ENCODE assay signal across 8 mouse cellular contexts in genomic region chr4:136260491-136261180, GRCm38 (mm10). TPM values are rescaled to one million over a fixed set of nuclear protein-coding genes. Genes with fewer than 3 reads are reported as not detected.
A peak's percentile ranks its signal among the peaks of the same experiment; 100 is the strongest.
DNase-seq lines count a peak whose midpoint lies in the region; ATAC-seq lines count a peak whose summit lies in the region.

No protein-coding gene starts in this region.

- H3K27ac ChIP-seq in embryonic facial prominence, embryonic 10.5 days (replicated peaks): no peak overlapping the region
- peak overlapping the region; percentile 69 for H3K27ac ChIP-seq in heart, embryonic 10.5 days
- H3K27ac ChIP-seq in lung, embryonic 15.5 days: peak overlapping the region; percentile 54

- H3K4me2 ChIP-seq in lung, embryonic 15.5 days: no peak overlapping the region

- H3K4me3 ChIP-seq in embryonic facial prominence, embryonic 10.5 days: no peak overlapping the region
- no peak overlapping the region for H3K4me3 ChIP-seq in heart, embryonic 10.5 days
- no peak overlapping the region for H3K4me3 ChIP-seq in lung, embryonic 15.5 days

- 41% methylated on average over 10 of the region's 10 CpGs for WGBS in embryonic facial prominence, embryonic 10.5 days
- 40% methylated on average over 10 of the region's 10 CpGs for WGBS in heart, embryonic 10.5 days
- WGBS in lung, embryonic 15.5 days: 28% methylated on average over 10 of the region's 10 CpGs

- no peak overlapping the region for H3K9ac ChIP-seq in lung, embryonic 15.5 days

- ATAC-seq in lung, embryonic 15.5 days (ENCODE audit: borderline replicate concordance, extremely low read depth, low FRiP score, low TSS enrichment): peak; percentile 86

- H3K27me3 ChIP-seq in embryonic facial prominence, embryonic 10.5 days (replicated peaks; ENCODE audit: low read depth, poor library complexity, severe bottlenecking): peaks cover 17% of the 10 kb centered on the region
- peaks cover 14% of the 10 kb centered on the region; the same call in 1 of the 2 replicates for H3K27me3 ChIP-seq in heart, embryonic 10.5 days (ENCODE audit: insufficient read depth, poor library complexity, severe bottlenecking)
- no peaks in the 10 kb centered on the region for H3K27me3 ChIP-seq in lung, embryonic 15.5 days

- DNase-seq in CD4-positive helper T cell, adult 2 months (ENCODE audit: low read depth, low spot score): peak; percentile 82
- DNase-seq in adrenal gland, postnatal 14 days: peak; percentile 91
- DNase-seq in embryonic facial prominence, embryonic 10.5 days (ENCODE audit: low spot score): peak; percentile 85
- DNase-seq in heart, embryonic 10.5 days (ENCODE audit: low spot score): peak; percentile 88
- peak; percentile 90 to 92 for DNase-seq in kidney, postnatal 25 days
- DNase-seq in ovary, postnatal 14 days (ENCODE audit: low spot score): peak; percentile 81
- DNase-seq in thymus, postnatal 10 days (ENCODE audit: low spot score in 2 of 2): peak; percentile 44 to 86

- H3K36me3 ChIP-seq in embryonic facial prominence, embryonic 10.5 days (replicated peaks): no peaks in the 10 kb centered on the region
- H3K36me3 ChIP-seq in heart, embryonic 10.5 days: peaks cover 11% of the 10 kb centered on the region; the same call in 1 of the 2 replicates
- H3K36me3 ChIP-seq in lung, embryonic 15.5 days: no peaks in the 10 kb centered on the region

- peaks cover 8% of the 10 kb centered on the region; the same call in 1 of the 2 replicates for H3K4me1 ChIP-seq in embryonic facial prominence, embryonic 10.5 days
- H3K4me1 ChIP-seq in heart, embryonic 10.5 days: peaks cover 36% of the 10 kb centered on the region
- peaks cover 24% of the 10 kb centered on the region for H3K4me1 ChIP-seq in lung, embryonic 15.5 days

- H3K9me3 ChIP-seq in embryonic facial prominence, embryonic 10.5 days: no peaks in the 10 kb centered on the region
- H3K9me3 ChIP-seq in heart, embryonic 10.5 days: no peaks in the 10 kb centered on the region
- no peaks in the 10 kb centered on the region for H3K9me3 ChIP-seq in lung, embryonic 15.5 days

RNA-seq across cellular contexts. Expression of gene Tcea3, which starts 13.1 kb away (rescaled TPM):
- 3.3 and 6.3 TPM in 2 replicates for total RNA-seq in adrenal gland, postnatal 14 days (2021)
- 0.83 and 0.97 TPM in 2 replicates for polyA plus RNA-seq in embryonic facial prominence, embryonic 10.5 days (2016; fragmentation: Nextera tagmentation; extraction: Ambion mirVana)
- 35.6 and 47.2 TPM in 2 replicates for polyA plus RNA-seq in heart, embryonic 10.5 days (2016; fragmentation: Nextera tagmentation; extraction: Ambion mirVana)
- polyA plus RNA-seq in lung, embryonic 15.5 days (2015; fragmentation: Nextera tagmentation; extraction: Ambion mirVana): 16.9 and 17.2 TPM in 2 replicates

RNA-seq across cellular contexts. Expression of gene Zfp46, which starts 23.8 kb away (rescaled TPM):
- total RNA-seq in adrenal gland, postnatal 14 days (2021): 27.1 and 28.8 TPM in 2 replicates
- polyA plus RNA-seq in embryonic facial prominence, embryonic 10.5 days (2016; fragmentation: Nextera tagmentation; extraction: Ambion mirVana): 24.2 and 26.2 TPM in 2 replicates
- polyA plus RNA-seq in heart, embryonic 10.5 days (2016; fragmentation: Nextera tagmentation; extraction: Ambion mirVana): 14.6 and 18.7 TPM in 2 replicates
- 23.9 and 25.6 TPM in 2 replicates for polyA plus RNA-seq in lung, embryonic 15.5 days (2015; fragmentation: Nextera tagmentation; extraction: Ambion mirVana)

RNA-seq across cellular contexts. Expression of gene Hnrnpr, which starts 50.1 kb away (rescaled TPM):
- total RNA-seq in adrenal gland, postnatal 14 days (2021): 82.8 and 90.1 TPM in 2 replicates
- 227 and 246 TPM in 2 replicates for polyA plus RNA-seq in embryonic facial prominence, embryonic 10.5 days (2016; fragmentation: Nextera tagmentation; extraction: Ambion mirVana)
- polyA plus RNA-seq in heart, embryonic 10.5 days (2016; fragmentation: Nextera tagmentation; extraction: Ambion mirVana): 126 and 148 TPM in 2 replicates
- 185 and 187 TPM in 2 replicates for polyA plus RNA-seq in lung, embryonic 15.5 days (2015; fragmentation: Nextera tagmentation; extraction: Ambion mirVana)

RNA-seq across cellular contexts. Expression of gene Asap3, which starts 54.5 kb away (rescaled TPM):
- 3.4 and 3.8 TPM in 2 replicates for total RNA-seq in adrenal gland, postnatal 14 days (2021)
- 4.2 and 5.3 TPM in 2 replicates for polyA plus RNA-seq in embryonic facial prominence, embryonic 10.5 days (2016; fragmentation: Nextera tagmentation; extraction: Ambion mirVana)
- polyA plus RNA-seq in heart, embryonic 10.5 days (2016; fragmentation: Nextera tagmentation; extraction: Ambion mirVana): 3.4 and 3.7 TPM in 2 replicates
- polyA plus RNA-seq in lung, embryonic 15.5 days (2015; fragmentation: Nextera tagmentation; extraction: Ambion mirVana): 6.5 and 8.1 TPM in 2 replicates
